Mouse (Mus musculus): Measurements from ENCODE around the gene Pex19. TPM values are rescaled to one million over a fixed set of nuclear protein-coding genes. Genes with fewer than 3 reads are reported as not detected.
A peak's percentile ranks its signal among the peaks of the same experiment; 100 is the strongest.

The Pex19 gene
- total and polyA plus RNA-seq, 2 experiments from 2014 or later: 144 to 203 TPM

- Histone ChIP-seq H3K4me1 (ENCODE audit: insufficient read depth, low read length) (no peaks in the 10 kb centered on the region), H3K27me3 (ENCODE audit: insufficient read depth, low read length) (no peaks in the 10 kb centered on the region), H3K4me3 (ENCODE audit: low read length) (no peak overlapping the region), H3K36me3 (ENCODE audit: insufficient read depth, low read length) (no peaks in the 10 kb centered on the region), H3K27ac (no peak overlapping the region), H3K9ac (replicated peaks; ENCODE audit: low read length) (no peak overlapping the region), H3K4me2 (ENCODE audit: low read depth, low read length) (no peak overlapping the region), H3K9me3 (ENCODE audit: low read length) (no peaks in the 10 kb centered on the region)
- no peak for DNase-seq (ENCODE audit: low spot score)
- TF ChIP-seq CTCF (IDR thresholded peaks at IDR 0.05; ENCODE audit: low read depth): no peak
- no peak for ATAC-seq
Observed at GRCm38 (mm10) chr1:172160508-172160907, 34.0 kb downstream of the Pex19 start.

GRCm38 (mm10) chr1:172162009-172162408 is 35.5 kb downstream of the Pex19 start:
- ATAC-seq (peak; percentile 66; the same call in 1 of the 2 replicates), DNase-seq (ENCODE audit: low spot score) (peak; percentile 68)
- 95% methylated on average over 1 of the region's 1 CpGs for WGBS

GRCm38 (mm10) chr1:172162959-172163358 is 36.4 kb downstream of the Pex19 start:
- no peak overlapping the region for H3K4me3 ChIP-seq (ENCODE audit: low read length)
- TF ChIP-seq CTCF (IDR thresholded peaks at IDR 0.05; ENCODE audit: low read depth): no peak
- 92% methylated on average over 6 of the region's 6 CpGs for WGBS
- H3K4me2 ChIP-seq (ENCODE audit: low read depth, low read length): no peak overlapping the region
- H3K27me3 ChIP-seq (ENCODE audit: insufficient read depth, low read length): no peaks in the 10 kb centered on the region
- peaks cover 19% of the 10 kb centered on the region for H3K36me3 ChIP-seq (ENCODE audit: insufficient read depth, low read length)
- ATAC-seq (no peak), DNase-seq (ENCODE audit: low spot score) (no peak)
- no peaks in the 10 kb centered on the region for H3K9me3 ChIP-seq (ENCODE audit: low read length)
- no peak overlapping the region for H3K27ac ChIP-seq
- no peak overlapping the region for H3K9ac ChIP-seq (replicated peaks; ENCODE audit: low read length)
- no peaks in the 10 kb centered on the region for H3K4me1 ChIP-seq (ENCODE audit: insufficient read depth, low read length)

More at GRCm38 (mm10) chr1:172162009-172162408, 35.5 kb downstream of the Pex19 start:
- Histone ChIP-seq H3K4me1 (ENCODE audit: insufficient read depth, low read length) (no peaks in the 10 kb centered on the region), H3K4me2 (ENCODE audit: low read depth, low read length) (no peak overlapping the region), H3K36me3 (ENCODE audit: insufficient read depth, low read length) (peaks cover 11% of the 10 kb centered on the region), H3K9ac (replicated peaks; ENCODE audit: low read length) (no peak overlapping the region), H3K9me3 (ENCODE audit: low read length) (no peaks in the 10 kb centered on the region), H3K27me3 (ENCODE audit: insufficient read depth, low read length) (no peaks in the 10 kb centered on the region), H3K27ac (no peak overlapping the region), H3K4me3 (ENCODE audit: low read length) (no peak overlapping the region)
- peak; percentile 75 for TF ChIP-seq CTCF (IDR thresholded peaks at IDR 0.05; ENCODE audit: low read depth)

GRCm38 (mm10) chr1:172167911-172168310 is 41.4 kb downstream of the Pex19 start:
- peaks cover 50% of the 10 kb centered on the region for H3K36me3 ChIP-seq (ENCODE audit: insufficient read depth, low read length)
- no peak overlapping the region for H3K9ac ChIP-seq (replicated peaks; ENCODE audit: low read length)
- H3K4me2 ChIP-seq (ENCODE audit: low read depth, low read length): no peak overlapping the region
- no peak overlapping the region for H3K27ac ChIP-seq
- TF ChIP-seq CTCF (IDR thresholded peaks at IDR 0.05; ENCODE audit: low read depth): no peak
- DNase-seq (ENCODE audit: low spot score): no peak
- no peak for ATAC-seq
- no peaks in the 10 kb centered on the region for H3K4me1 ChIP-seq (ENCODE audit: insufficient read depth, low read length)
- H3K27me3 ChIP-seq (ENCODE audit: insufficient read depth, low read length): no peaks in the 10 kb centered on the region
- H3K4me3 ChIP-seq (ENCODE audit: low read length): no peak overlapping the region
- WGBS: 74% methylated on average over 5 of the region's 5 CpGs
- H3K9me3 ChIP-seq (ENCODE audit: low read length): no peaks in the 10 kb centered on the region

- peaks cover 66% of the 10 kb centered on the region for H3K36me3 ChIP-seq (ENCODE audit: insufficient read depth, low read length)
- H3K4me3 ChIP-seq (ENCODE audit: low read length): no peak overlapping the region
- WGBS: 95% methylated on average over 5 of the region's 5 CpGs
Observed at GRCm38 (mm10) chr1:172169809-172170208, 43.3 kb downstream of the Pex19 start.

GRCm38 (mm10) chr1:172172381-172172780 is 45.8 kb downstream of the Pex19 start:
- Histone ChIP-seq H3K9me3 (ENCODE audit: low read length) (no peaks in the 10 kb centered on the region), H3K4me3 (ENCODE audit: low read length) (no peak overlapping the region), H3K4me1 (ENCODE audit: insufficient read depth, low read length) (no peaks in the 10 kb centered on the region), H3K4me2 (ENCODE audit: low read depth, low read length) (no peak overlapping the region), H3K36me3 (ENCODE audit: insufficient read depth, low read length) (peaks cover 63% of the 10 kb centered on the region), H3K27me3 (ENCODE audit: insufficient read depth, low read length) (no peaks in the 10 kb centered on the region), H3K9ac (replicated peaks; ENCODE audit: low read length) (no peak overlapping the region), H3K27ac (no peak overlapping the region)
- ATAC-seq (no peak), DNase-seq (ENCODE audit: low spot score) (no peak)
- no peak for TF ChIP-seq CTCF (IDR thresholded peaks at IDR 0.05; ENCODE audit: low read depth)
- WGBS: 81% methylated on average over 21 of the region's 21 CpGs

More at GRCm38 (mm10) chr1:172169809-172170208, 43.3 kb downstream of the Pex19 start:
- H3K27me3 ChIP-seq (ENCODE audit: insufficient read depth, low read length): no peaks in the 10 kb centered on the region
- no peak overlapping the region for H3K27ac ChIP-seq
- no peaks in the 10 kb centered on the region for H3K4me1 ChIP-seq (ENCODE audit: insufficient read depth, low read length)
- DNase-seq (ENCODE audit: low spot score) (no peak), ATAC-seq (no peak)
- no peak for TF ChIP-seq CTCF (IDR thresholded peaks at IDR 0.05; ENCODE audit: low read depth)
- H3K9me3 ChIP-seq (ENCODE audit: low read length): no peaks in the 10 kb centered on the region
- H3K4me2 ChIP-seq (ENCODE audit: low read depth, low read length): no peak overlapping the region
- H3K9ac ChIP-seq (replicated peaks; ENCODE audit: low read length): no peak overlapping the region

- WGBS: 42% methylated on average over 5 of the region's 5 CpGs
- H3K27me3 ChIP-seq (ENCODE audit: insufficient read depth, low read length): no peaks in the 10 kb centered on the region
- H3K4me1 ChIP-seq (ENCODE audit: insufficient read depth, low read length): no peaks in the 10 kb centered on the region
- H3K36me3 ChIP-seq (ENCODE audit: insufficient read depth, low read length): peaks cover 65% of the 10 kb centered on the region
- TF ChIP-seq CTCF (IDR thresholded peaks at IDR 0.05; ENCODE audit: low read depth): no peak
- no peaks in the 10 kb centered on the region for H3K9me3 ChIP-seq (ENCODE audit: low read length)
- peak; percentile 75; the same call in 1 of the 2 replicates for ATAC-seq
- H3K27ac ChIP-seq: no peak overlapping the region
- H3K4me2 ChIP-seq (ENCODE audit: low read depth, low read length): no peak overlapping the region
- no peak overlapping the region for H3K4me3 ChIP-seq (ENCODE audit: low read length)
- DNase-seq (ENCODE audit: low spot score): peak; percentile 37
- no peak overlapping the region for H3K9ac ChIP-seq (replicated peaks; ENCODE audit: low read length)
Observed at GRCm38 (mm10) chr1:172173181-172173580, 46.6 kb downstream of the Pex19 start.
